Mouse (Mus musculus) layer of hippocampus, adult 2 months (tissue): ENCODE data around the gene Tkt. TPM values are rescaled to one million over a fixed set of nuclear protein-coding genes. Genes with fewer than 3 reads are reported as not detected.

ENCODE experiments used
- DNase-seq, 2 experiments: peaks; one replicate each; pipeline ENCODE4 v3.0.0; 2022; ENCODE audit warnings: low spot score in 2 of 2
- H3K27ac ChIP-seq: fragments of 200-600 bp; 2 replicates; pipeline ENCODE4 v1.8.1; 2022
- H3K4me3 ChIP-seq: fragments of 200-600 bp; 2 replicates; pipeline ENCODE4 v1.8.1; 2022; ENCODE audit warnings: mild to moderate bottlenecking
- CTCF ChIP-seq: fragments of 200-600 bp; conservative IDR thresholded peaks from 2 replicates; pipeline ENCODE4 v1.8.1; 2022; ENCODE audit warnings: antibody characterized with exemption, mild to moderate bottlenecking, moderate library complexity
- total RNA-seq, 2 experiments: library from RNA; stranded (reverse); gene quantifications; 2 replicates each; pipeline ENCODE4 v1.2.3; 2021

Tkt gene
- total RNA-seq, 2 experiments from 2014 or later: 162 to 164 TPM

- TF ChIP-seq CTCF: no peak
- no peak overlapping the region for H3K4me3 ChIP-seq
- H3K27ac ChIP-seq: no peak overlapping the region
- no peak for DNase-seq
These were observed 31.0 kb downstream of the Tkt start for GRCm38 (mm10) chr14:30579180-30579579.

- TF ChIP-seq CTCF: no peak
- H3K4me3 ChIP-seq: no peak overlapping the region
- H3K27ac ChIP-seq: no peak overlapping the region
- no peak for DNase-seq
These were observed 31.7 kb downstream of the Tkt start for GRCm38 (mm10) chr14:30579882-30580281.

GRCm38 (mm10) chr14:30581238-30581637, 33.1 kb downstream of the Tkt start:
- DNase-seq: no peak
- Histone ChIP-seq H3K4me3 (no peak overlapping the region), H3K27ac (no peak overlapping the region)
- TF ChIP-seq CTCF: no peak

DNA sequence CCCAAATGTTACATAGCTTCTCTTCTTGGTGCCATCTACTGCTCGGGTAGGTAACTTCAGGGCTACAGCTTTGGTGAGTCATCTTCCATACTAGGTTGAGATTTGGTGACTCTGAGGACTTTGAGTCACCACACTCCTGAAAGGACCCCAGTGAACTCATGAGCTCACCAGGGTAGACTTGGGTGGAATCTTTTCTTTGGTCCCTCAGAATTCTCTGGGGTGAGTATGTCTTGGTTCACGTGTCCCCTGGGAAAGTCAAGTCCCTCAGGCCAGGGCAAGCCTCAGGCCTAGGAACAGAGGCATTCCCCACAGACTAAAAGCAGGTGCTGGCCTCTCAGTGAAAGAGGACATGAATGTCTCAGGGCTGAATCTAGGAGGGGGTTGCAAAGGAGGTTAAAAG, 35.9 kb downstream of the Tkt start:
- no peak overlapping the region for H3K4me3 ChIP-seq
- no peak for DNase-seq
- H3K27ac ChIP-seq: no peak overlapping the region
- TF ChIP-seq CTCF: peak; percentile 35

- Histone ChIP-seq H3K4me3 (no peak overlapping the region), H3K27ac (no peak overlapping the region)
- no peak for DNase-seq
- no peak for TF ChIP-seq CTCF
These were observed 36.5 kb downstream of the Tkt start for GRCm38 (mm10) chr14:30584497-30585251.

DNA sequence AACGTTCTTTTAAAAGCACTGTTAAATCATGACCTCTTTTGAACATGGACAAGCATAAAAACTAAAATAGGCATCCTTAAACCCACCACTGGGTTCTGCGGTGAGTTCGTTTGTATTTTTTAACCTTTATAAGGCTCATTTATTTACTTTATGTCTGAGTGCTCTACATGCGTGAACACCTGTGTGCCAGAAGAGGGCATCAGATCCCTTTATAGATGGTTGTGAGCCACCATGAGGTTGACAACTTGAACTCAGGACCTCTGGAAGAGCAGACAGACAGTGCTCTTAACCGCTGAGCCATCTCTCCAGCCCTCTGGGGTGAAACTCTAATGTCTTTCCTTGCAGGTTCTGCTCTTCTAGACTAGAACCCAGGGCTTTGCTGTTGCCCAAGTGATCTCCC, 37.2 kb downstream of the Tkt start:
- Histone ChIP-seq H3K27ac (no peak overlapping the region), H3K4me3 (no peak overlapping the region)
- TF ChIP-seq CTCF: peak; percentile 57
- DNase-seq: no peak

DNA sequence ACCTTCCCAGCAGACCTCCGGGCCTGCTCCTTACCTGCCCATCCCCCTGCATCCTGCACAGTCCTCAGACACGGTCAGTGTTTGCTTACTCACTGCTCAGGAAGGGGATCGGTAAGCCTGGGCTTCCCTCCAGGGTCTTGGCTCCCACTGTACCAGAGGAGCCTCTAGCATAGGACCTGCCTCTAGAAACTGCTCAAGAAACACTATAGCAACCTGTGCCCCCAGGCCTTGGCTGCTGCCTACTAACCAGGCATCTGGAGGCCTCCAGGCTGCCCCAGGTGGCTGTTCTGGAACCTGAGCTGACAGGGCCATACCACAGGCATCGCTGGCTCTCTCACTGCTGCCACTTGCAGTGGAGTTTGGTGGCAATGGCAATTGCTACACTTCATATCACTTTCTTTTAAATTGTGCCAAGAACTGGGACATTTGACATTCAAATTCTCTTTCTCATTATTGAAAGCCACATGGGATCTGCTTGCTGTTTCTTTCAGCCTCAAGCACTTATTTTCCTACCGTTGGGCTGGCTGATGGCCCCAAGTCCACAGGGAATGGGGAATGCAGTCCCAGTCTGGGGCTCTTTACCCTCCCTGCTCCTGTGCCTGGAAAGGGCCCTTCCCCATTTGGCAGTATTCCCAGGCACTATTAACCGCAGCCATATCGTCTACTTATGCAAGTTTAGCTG, 38.8 kb downstream of the Tkt start:
- no peak for TF ChIP-seq CTCF
- Histone ChIP-seq H3K4me3 (no peak overlapping the region), H3K27ac (no peak overlapping the region)
- no peak for DNase-seq

GRCm38 (mm10) chr14:30590041-30590645, 42.0 kb downstream of the Tkt start:
- Histone ChIP-seq H3K27ac (no peak overlapping the region), H3K4me3 (no peak overlapping the region)
- no peak for DNase-seq
- no peak for TF ChIP-seq CTCF

DNA sequence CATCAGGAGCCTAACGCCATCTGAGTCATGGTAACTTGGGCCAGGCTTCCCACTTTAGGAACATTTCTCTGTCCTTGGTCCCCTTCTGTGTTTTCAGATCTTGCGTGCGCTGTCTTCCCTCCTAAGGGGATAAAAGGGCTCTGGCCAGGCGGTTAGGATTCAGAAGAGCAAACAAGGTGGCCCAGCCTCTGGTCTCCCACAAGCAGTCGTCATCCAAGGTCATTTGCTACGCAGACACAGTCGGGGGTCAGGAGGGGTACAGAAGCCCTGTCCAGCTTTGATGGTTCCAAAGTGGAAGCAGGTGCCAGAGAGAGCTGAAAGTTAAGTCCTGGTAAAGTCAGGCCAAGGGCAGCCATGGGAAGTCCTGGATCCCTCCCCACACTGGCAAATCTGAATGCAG, 42.8 kb downstream of the Tkt start:
- H3K27ac ChIP-seq: no peak overlapping the region
- no peak overlapping the region for H3K4me3 ChIP-seq
- no peak for DNase-seq
- no peak for TF ChIP-seq CTCF

- peak; percentile 99 for TF ChIP-seq CTCF
- H3K4me3 ChIP-seq: no peak overlapping the region
- no peak overlapping the region for H3K27ac ChIP-seq
- peak; percentile 21 to 83 for DNase-seq
These were observed 43.3 kb downstream of the Tkt start for GRCm38 (mm10) chr14:30591417-30591816.

GRCm38 (mm10) chr14:30593279-30594091, 45.3 kb downstream of the Tkt start:
- peak; percentile 61 for TF ChIP-seq CTCF
- Histone ChIP-seq H3K27ac (peak overlapping the region; percentile 82), H3K4me3 (no peak overlapping the region)
- peak; percentile 25 to 60 for DNase-seq

DNA sequence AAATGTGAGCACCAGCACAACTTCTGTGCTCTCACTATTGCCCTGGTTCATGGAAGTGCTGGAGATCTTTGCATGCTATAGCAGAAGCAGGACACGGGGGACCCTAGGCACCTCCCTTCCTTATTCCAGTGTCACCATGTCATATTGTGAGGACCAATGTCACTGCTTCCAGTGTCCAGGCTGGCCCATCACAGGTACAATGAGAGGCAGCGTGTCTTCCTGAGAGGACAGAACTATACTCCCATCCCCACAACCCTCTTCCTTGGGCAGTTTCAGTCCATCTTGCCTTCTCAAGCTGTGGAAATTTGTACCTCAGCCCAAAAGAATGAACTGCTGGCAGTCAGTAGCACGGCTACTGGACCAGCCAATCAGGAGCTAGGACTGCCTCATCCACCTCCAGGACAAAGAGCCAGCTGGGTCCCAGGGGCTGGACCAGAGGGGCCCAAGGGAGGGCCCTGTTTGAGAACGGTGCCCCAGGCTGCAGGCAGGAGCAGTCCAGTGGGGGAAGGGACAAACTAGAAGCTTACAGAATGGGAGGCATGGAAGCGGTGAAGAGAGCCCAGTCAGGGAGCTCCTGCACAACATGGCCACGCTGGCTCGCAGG, 46.0 kb downstream of the Tkt start:
- peak; percentile 21 to 57 for DNase-seq
- no peak for TF ChIP-seq CTCF
- peak overlapping the region; percentile 82 for H3K27ac ChIP-seq
- H3K4me3 ChIP-seq: no peak overlapping the region
